Mouse (Mus musculus) forebrain, embryonic 12.5 days (tissue): Measurements from ENCODE around the gene Slc30a1. TPM values are rescaled to one million over a fixed set of nuclear protein-coding genes. Genes with fewer than 3 reads are reported as not detected.

Experiments
- ATAC-seq: fragments of 200-750 bp; cut with Nextera tagmentation; 2 replicates; pipeline ENCODE4 v1.8.0; 2017; ENCODE audit warnings: moderate TSS enrichment; ENCODE audit not compliant: low FRiP score
- H3K27ac ChIP-seq: fragments of 300-500 bp; sonication (generic); 2 replicates; pipeline ENCODE4 v1.5.1; 2016; ENCODE audit warnings: mild to moderate bottlenecking
- H3K27me3 ChIP-seq: fragments of 300-500 bp; sonication (generic); 2 replicates; pipeline ENCODE4 v1.6.1; 2016; ENCODE audit warnings: mild to moderate bottlenecking
- H3K36me3 ChIP-seq: fragments of 300-500 bp; sonication (generic); replicated peaks from 2 replicates; pipeline ENCODE4 v1.6.1; 2016; ENCODE audit warnings: mild to moderate bottlenecking
- H3K4me1 ChIP-seq: fragments of 300-500 bp; sonication (generic); 2 replicates; pipeline ENCODE4 v1.6.1; 2016
- H3K4me2 ChIP-seq: fragments of 300-500 bp; sonication (generic); 2 replicates; pipeline ENCODE4 v1.6.1; 2016; ENCODE audit warnings: mild to moderate bottlenecking, moderate library complexity
- H3K4me3 ChIP-seq: fragments of 300-500 bp; sonication (generic); replicated peaks from 2 replicates; pipeline ENCODE4 v1.5.1; 2016; ENCODE audit warnings: mild to moderate bottlenecking
- H3K9ac ChIP-seq: fragments of 300-500 bp; sonication (generic); 2 replicates; pipeline ENCODE4 v1.6.1; 2016; ENCODE audit warnings: mild to moderate bottlenecking
- H3K9me3 ChIP-seq: fragments of 300-500 bp; sonication (generic); 2 replicates; pipeline ENCODE4 v1.6.1; 2016
- WGBS: fragments of 180-500 bp; shearing (Covaris S2); methylation state at CpG from one replicate; pipeline ENCODE4 v1.1.7; 2016; 5-methylcytosine and 5-hydroxymethylcytosine counted together
- polyA plus RNA-seq: library from polyadenylated mRNA; unstranded; fragments of >200 nt; fragmentation: Nextera tagmentation; extraction: Ambion mirVana; gene quantifications from 2 replicates; pipeline ENCODE4 v1.2.1, GENCODE M21; 2016

Gene Slc30a1
- polyA plus RNA-seq, 1 experiment from 2014 or later: 4.2 TPM

DNA sequence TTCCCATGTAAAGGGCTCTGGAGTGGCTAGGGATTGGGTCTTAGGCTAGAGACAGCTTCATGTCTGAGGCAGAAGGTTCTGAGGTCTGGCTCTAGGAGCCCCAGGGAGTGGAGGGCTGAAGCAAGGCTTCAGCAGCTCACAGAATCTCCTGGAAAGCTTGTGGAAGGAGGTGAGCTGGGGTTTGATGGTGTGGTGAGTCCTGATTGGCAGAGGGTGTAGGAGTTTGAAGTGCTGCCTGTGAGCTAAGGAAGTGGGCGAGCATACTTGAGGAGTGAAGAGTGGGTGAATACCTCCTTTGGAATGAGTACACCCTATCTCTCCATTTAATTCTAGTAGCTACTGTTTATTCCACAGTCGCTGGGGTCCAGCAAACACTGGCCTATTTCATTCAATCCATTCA lies 44.0 kb downstream of the Slc30a1 start:
- WGBS: 79% methylated on average over 2 of the region's 2 CpGs
- H3K4me2 ChIP-seq: no peak overlapping the region
- H3K9me3 ChIP-seq: no peaks in the 10 kb centered on the region

DNA sequence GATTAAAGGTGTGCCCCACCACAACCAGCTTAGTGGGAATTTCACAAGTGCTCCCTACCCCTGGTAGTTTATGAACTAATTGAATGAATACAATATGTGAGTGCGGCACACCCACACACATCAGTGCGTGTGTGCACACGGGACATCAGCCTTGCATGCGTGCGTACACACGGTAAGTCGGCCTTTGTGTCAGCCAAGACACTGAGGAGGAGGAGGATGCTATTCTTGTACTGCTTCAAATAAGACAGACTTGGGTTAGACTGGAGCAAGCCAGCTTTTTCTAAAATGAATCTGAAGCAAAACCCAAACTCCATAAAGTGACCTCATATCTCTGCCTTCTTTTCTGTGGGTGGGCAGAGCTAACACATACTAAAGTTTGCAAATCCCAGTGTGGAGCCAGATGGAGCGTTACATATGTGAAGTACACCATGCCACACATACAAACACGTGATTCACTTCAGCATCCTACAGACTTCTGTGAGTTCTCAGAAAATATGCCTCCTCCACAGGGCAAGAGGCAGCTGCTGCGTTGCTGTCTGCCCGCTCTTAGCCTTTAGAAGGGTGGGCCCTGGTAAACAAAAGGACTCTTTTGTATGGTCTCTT lies 46.3 kb downstream of the Slc30a1 start:
- Histone ChIP-seq H3K4me1 (no peaks in the 10 kb centered on the region; the same call in 1 of the 2 replicates), H3K27ac (no peak overlapping the region), H3K4me2 (no peak overlapping the region), H3K4me3 (no peak overlapping the region), H3K27me3 (no peaks in the 10 kb centered on the region), H3K36me3 (no peaks in the 10 kb centered on the region), H3K9me3 (no peaks in the 10 kb centered on the region), H3K9ac (no peak overlapping the region)
- WGBS: 87% methylated on average over 11 of the region's 11 CpGs
- ATAC-seq: no peak

More for the DNA sequence above, 44.0 kb downstream of the Slc30a1 start:
- no peak overlapping the region for H3K9ac ChIP-seq
- no peak overlapping the region for H3K27ac ChIP-seq
- H3K4me1 ChIP-seq: no peaks in the 10 kb centered on the region
- H3K27me3 ChIP-seq: no peaks in the 10 kb centered on the region
- H3K36me3 ChIP-seq: no peaks in the 10 kb centered on the region
- no peak overlapping the region for H3K4me3 ChIP-seq
- no peak for ATAC-seq

GRCm38 (mm10) chr1:191955101-191955500 lies 48.5 kb downstream of the Slc30a1 start:
- WGBS: 69% methylated on average over 3 of the region's 3 CpGs
- no peak for ATAC-seq
- no peak overlapping the region for H3K4me2 ChIP-seq

GRCm38 (mm10) chr1:191956261-191956660 lies 49.7 kb downstream of the Slc30a1 start:
- H3K4me3 ChIP-seq: no peak overlapping the region
- H3K36me3 ChIP-seq: no peaks in the 10 kb centered on the region
- H3K9ac ChIP-seq: no peak overlapping the region
- no peaks in the 10 kb centered on the region for H3K27me3 ChIP-seq
- no peak for ATAC-seq
- H3K27ac ChIP-seq: 0 out of 2 replicates have a peak overlapping the region, but pooled peaks have one; percentile 19
- no peaks in the 10 kb centered on the region for H3K9me3 ChIP-seq
- no peaks in the 10 kb centered on the region; the same call in 1 of the 2 replicates for H3K4me1 ChIP-seq
- no peak overlapping the region for H3K4me2 ChIP-seq
- WGBS: 74% methylated on average over 3 of the region's 3 CpGs

More at GRCm38 (mm10) chr1:191955101-191955500, 48.5 kb downstream of the Slc30a1 start:
- no peak overlapping the region for H3K9ac ChIP-seq
- H3K27me3 ChIP-seq: no peaks in the 10 kb centered on the region
- H3K4me1 ChIP-seq: no peaks in the 10 kb centered on the region; the same call in 1 of the 2 replicates
- no peak overlapping the region for H3K4me3 ChIP-seq
- no peaks in the 10 kb centered on the region for H3K36me3 ChIP-seq
- H3K27ac ChIP-seq: no peak overlapping the region
- no peaks in the 10 kb centered on the region for H3K9me3 ChIP-seq

DNA sequence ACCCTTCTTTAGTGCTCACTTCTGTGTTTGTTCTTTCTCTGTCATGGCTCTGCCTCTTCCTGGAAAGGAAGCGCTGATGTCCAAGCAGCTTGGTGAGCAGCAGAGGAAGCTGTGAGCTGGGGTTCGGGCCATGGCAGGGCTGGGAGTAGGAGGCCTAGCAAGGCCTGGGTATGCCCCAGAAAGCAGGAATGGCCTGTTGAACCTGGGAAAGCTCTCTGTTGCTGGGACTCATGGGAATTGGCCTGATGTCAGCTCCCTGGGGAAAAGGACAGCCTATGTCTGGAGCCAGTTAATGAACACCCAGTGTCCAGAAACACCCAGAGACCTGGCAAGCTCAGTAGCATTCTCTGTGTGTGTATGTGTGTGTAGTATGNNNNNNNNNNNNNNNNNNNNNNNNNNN lies 50.3 kb downstream of the Slc30a1 start:
- H3K4me1 ChIP-seq: no peaks in the 10 kb centered on the region; the same call in 1 of the 2 replicates
- 0 out of 2 replicates have a peak overlapping the region, but pooled peaks have one; percentile 19 for H3K27ac ChIP-seq
- H3K36me3 ChIP-seq: no peaks in the 10 kb centered on the region
- 92% methylated on average over 2 of the region's 2 CpGs for WGBS
- H3K4me3 ChIP-seq: no peak overlapping the region
- no peak overlapping the region for H3K4me2 ChIP-seq
- no peak overlapping the region for H3K9ac ChIP-seq
- no peaks in the 10 kb centered on the region for H3K9me3 ChIP-seq
- H3K27me3 ChIP-seq: no peaks in the 10 kb centered on the region
- no peak for ATAC-seq

GRCm38 (mm10) chr1:191957321-191957720 lies 50.8 kb downstream of the Slc30a1 start:
- Histone ChIP-seq H3K4me1 (no peaks in the 10 kb centered on the region; the same call in 1 of the 2 replicates), H3K9ac (no peak overlapping the region), H3K9me3 (no peaks in the 10 kb centered on the region), H3K27me3 (no peaks in the 10 kb centered on the region), H3K4me2 (no peak overlapping the region), H3K27ac (no peak overlapping the region), H3K36me3 (no peaks in the 10 kb centered on the region), H3K4me3 (no peak overlapping the region)
- WGBS: 89% methylated on average over 3 of the region's 3 CpGs
- ATAC-seq: no peak

- no peak for ATAC-seq
- H3K9ac ChIP-seq: no peak overlapping the region
- no peaks in the 10 kb centered on the region for H3K36me3 ChIP-seq
- no peak overlapping the region for H3K4me2 ChIP-seq
- no peak overlapping the region for H3K27ac ChIP-seq
- H3K4me1 ChIP-seq: no peaks in the 10 kb centered on the region; the same call in 1 of the 2 replicates
- H3K9me3 ChIP-seq: no peaks in the 10 kb centered on the region
- no peaks in the 10 kb centered on the region; the same call in 1 of the 2 replicates for H3K27me3 ChIP-seq
- WGBS: 66% methylated on average over 2 of the region's 2 CpGs
- no peak overlapping the region for H3K4me3 ChIP-seq
Measured at GRCm38 (mm10) chr1:191960946-191961345, 54.4 kb downstream of the Slc30a1 start.

Other genes starting within 250 kb of the Slc30a1 start
- gene Lpgat1, start 188.9 kb upstream of the Slc30a1 start, polyA plus RNA-seq: 31.8 and 35.8 TPM in 2 replicates
- 55.2 and 56.1 TPM in 2 replicates for gene Nek2, start 85.3 kb upstream of the Slc30a1 start, polyA plus RNA-seq
- gene Rd3, start 70.6 kb downstream of the Slc30a1 start, polyA plus RNA-seq: 2.2 and 2.3 TPM in 2 replicates
- 3.3 and 4.5 TPM in 2 replicates for gene Traf5, start 185.8 kb downstream of the Slc30a1 start, polyA plus RNA-seq
- 19.2 and 20.1 TPM in 2 replicates for gene Rcor3, start 231.3 kb downstream of the Slc30a1 start, polyA plus RNA-seq